Mouse (Mus musculus) Patski (cell line): Measurements from ENCODE around the gene Prm3. TPM values are rescaled to one million over a fixed set of nuclear protein-coding genes. Genes with fewer than 3 reads are reported as not detected.

Source experiments
- ATAC-seq: fragments of 100-300 bp; one replicate; pipeline ENCODE4 v1.8.0; 2021
- CTCF ChIA-PET: fragments of 350-600 bp; sonication (Branson Sonifier 250); formaldehyde crosslinking; loops from one replicate; lab custom pipeline; 2022; ENCODE audit warnings: inconsistent platforms; lab: Charles Lee
- POLR2A ChIA-PET: fragments of 350-600 bp; sonication (Branson Sonifier 250); formaldehyde crosslinking; loops from one replicate; lab custom pipeline; 2022; ENCODE audit warnings: antibody characterized with exemption, inconsistent platforms; lab: Charles Lee
- DNase-seq: peaks from one replicate; pipeline ENCODE4 v3.0.0-alpha.2; 2011; ENCODE audit warnings: low read depth, low spot score
- H3K27me3 ChIP-seq: fragments of 371-371 bp; one replicate; pipeline ENCODE4 v1.5.1; 2021
- CTCF ChIP-seq: fragments of 100-300 bp; IDR thresholded peaks from one replicate; pipeline ENCODE4 v1.5.1; 2021
- in situ Hi-C: fragments of 300-500 bp; cut with MboI; formaldehyde crosslinking; loops from 3 replicates; pipeline ENCODE4 v1.11.1; 2018; ENCODE audit warnings: low pct_unique_long_range_greater_than_20kb, mixed read lengths
- polyA plus RNA-seq: library from polyadenylated mRNA; unstranded; gene quantifications from one replicate; pipeline ENCODE4 v1.2.3, GENCODE M21; 2021

Gene Prm3
- polyA plus RNA-seq = not detected

DNA sequence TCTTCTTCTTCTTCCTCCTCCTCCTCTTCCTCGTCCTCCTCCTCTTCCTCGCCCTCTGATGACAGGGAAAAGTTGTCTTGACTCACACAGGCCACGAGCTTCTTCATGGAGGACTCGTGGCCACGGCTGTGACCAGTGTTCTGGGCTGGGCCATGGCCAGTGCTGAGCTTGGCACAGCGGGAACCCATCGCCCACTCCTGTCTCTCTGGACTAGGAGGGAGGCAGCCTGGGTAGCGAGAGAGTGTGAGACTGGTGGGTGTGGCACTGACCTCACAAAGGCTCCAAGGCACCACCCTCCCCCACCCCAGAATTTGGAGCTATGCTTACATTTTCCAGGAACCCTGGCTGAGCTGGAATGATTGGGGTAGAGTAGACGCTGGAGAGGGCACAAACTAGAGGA lies at the start of gene Prm3:
Gene Prm3 (minus strand): TSS at position 213 of the 400 bp plus-strand sequence.
- CTCF ChIA-PET = no interaction called here
- no peak for ATAC-seq
- no peak for TF ChIP-seq CTCF
- in situ Hi-C loops = loop anchor here (5.0 kb wide), 1 partner anchor 42 kb away; no protein-coding TSS in a partner anchor
- no peak for DNase-seq
- POLR2A ChIA-PET = interaction anchor here (0.6 kb wide), 2 partner anchors 48 to 300 kb away, joined by 3 read pairs; no protein-coding TSS in a partner anchor
- H3K27me3 ChIP-seq = no peaks in the 10 kb centered on the region

GRCm38 (mm10) chr16:10840018-10840417 lies 49.3 kb upstream of the Prm3 start:
- no peaks in the 10 kb centered on the region for H3K27me3 ChIP-seq
- in situ Hi-C loops = no loop called here
- ATAC-seq (no peak), DNase-seq (no peak)
- POLR2A ChIA-PET = no interaction called here
- CTCF ChIA-PET = interaction anchor here (1.6 kb wide), 1 partner anchor 52 kb away, joined by 3 read pairs; no protein-coding TSS in a partner anchor
- no peak for TF ChIP-seq CTCF

DNA sequence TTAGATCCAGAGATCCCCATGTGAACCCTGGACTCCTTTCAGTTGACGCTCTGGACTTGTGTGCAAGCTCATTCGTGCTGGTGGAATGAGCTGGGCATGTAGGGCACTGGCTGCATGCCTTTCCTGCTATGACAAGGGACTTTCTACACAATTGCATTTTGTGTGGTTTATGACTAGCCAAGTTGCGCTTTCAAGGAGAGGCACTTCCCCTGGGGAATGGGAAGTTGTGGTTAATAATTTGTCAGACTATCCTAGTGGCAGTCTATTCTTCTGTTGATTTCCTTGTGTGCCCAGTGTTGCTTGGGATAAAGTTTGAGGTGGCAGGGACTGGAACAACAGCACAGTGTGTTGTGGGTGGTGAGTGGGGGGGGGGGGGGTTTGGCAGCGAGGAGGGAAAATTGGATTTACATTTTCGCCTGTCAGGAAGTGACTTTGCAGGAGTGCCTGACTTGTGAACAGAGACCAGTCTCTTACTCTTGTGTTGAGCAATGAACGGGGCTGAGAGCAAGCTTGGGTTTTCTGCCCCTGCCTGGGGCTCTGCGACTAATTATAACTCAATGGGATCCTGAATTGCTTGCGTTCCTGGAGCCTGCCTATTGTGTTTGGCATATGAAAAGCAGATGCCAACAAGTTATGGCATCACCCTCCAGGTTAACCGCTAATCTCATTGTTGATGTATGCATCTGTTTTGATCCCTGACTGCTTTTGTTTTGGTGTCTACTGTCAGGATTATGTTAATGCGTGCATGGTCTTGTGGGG lies 48.0 kb upstream of the Prm3 start:
- TF ChIP-seq CTCF = no peak
- POLR2A ChIA-PET = interaction anchor here (0.7 to 1.6 kb wide), 2 partner anchors 48 to 53 kb away, joined by 3 to 6 read pairs; partner anchors contain the start of genes Prm3 and Socs1
- peak; percentile 72 for ATAC-seq
- CTCF ChIA-PET = interaction anchor here (1.3 to 1.8 kb wide), 4 partner anchors 9 to 52 kb away, joined by 3 to 6 read pairs (median 4); no protein-coding TSS in a partner anchor
- in situ Hi-C loops = no loop called here
- H3K27me3 ChIP-seq = no peaks in the 10 kb centered on the region
- peak; percentile 91 for DNase-seq

GRCm38 (mm10) chr16:10837903-10838302 lies 47.2 kb upstream of the Prm3 start:
- ChIA-PET CTCF (interaction anchor here (1.3 to 1.8 kb wide), 3 partner anchors 9 to 51 kb away, joined by 3 to 6 read pairs (median 5); no protein-coding TSS in a partner anchor), POLR2A (interaction anchor here (1.1 to 1.6 kb wide), 2 partner anchors 16 to 52 kb away, joined by 5 to 6 read pairs; partner anchors contain the start of gene Socs1)
- DNase-seq (no peak), ATAC-seq (peak; percentile 4)
- TF ChIP-seq CTCF = no peak
- H3K27me3 ChIP-seq = no peaks in the 10 kb centered on the region
- in situ Hi-C loops = no loop called here

- no peak for TF ChIP-seq CTCF
- DNase-seq (no peak), ATAC-seq (no peak)
- H3K27me3 ChIP-seq = no peaks in the 10 kb centered on the region
- CTCF ChIA-PET = interaction anchor here (1.5 to 1.8 kb wide), 2 partner anchors 10 to 51 kb away, joined by 5 to 6 read pairs; no protein-coding TSS in a partner anchor
- POLR2A ChIA-PET = interaction anchor here (1.1 kb wide), 1 partner anchor 17 kb away, joined by 5 read pairs; no protein-coding TSS in a partner anchor
- in situ Hi-C loops = no loop called here
These were observed 46.5 kb upstream of the Prm3 start for GRCm38 (mm10) chr16:10837250-10837649.

DNA sequence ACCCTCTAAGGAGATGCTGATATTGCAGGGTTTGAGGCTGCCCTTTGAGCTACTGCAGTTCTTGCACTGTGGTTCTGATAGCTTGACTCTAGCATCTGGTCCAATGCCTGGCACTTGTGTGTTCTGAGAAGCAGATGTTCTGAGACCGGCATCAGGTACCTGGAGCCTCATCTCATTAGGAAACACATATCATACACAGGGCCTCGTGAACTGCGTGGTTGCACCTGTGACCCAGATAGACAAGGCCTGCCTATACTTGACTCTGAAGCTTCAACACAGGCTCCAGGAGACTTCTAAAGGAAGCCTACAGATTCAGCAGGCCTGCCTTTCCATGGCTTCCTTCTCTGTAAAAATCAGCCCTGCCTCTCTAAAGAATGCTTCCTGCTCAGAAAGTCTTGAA lies 45.7 kb upstream of the Prm3 start:
- in situ Hi-C loops = no loop called here
- ChIA-PET POLR2A (interaction anchor here (1.6 kb wide), 1 partner anchor 51 kb away, joined by 5 read pairs; the partner anchor contains the start of gene Socs1), CTCF (no interaction called here)
- no peaks in the 10 kb centered on the region for H3K27me3 ChIP-seq
- no peak for ATAC-seq
- DNase-seq = no peak
- TF ChIP-seq CTCF = no peak

- DNase-seq (no peak), ATAC-seq (peak; percentile 48)
- CTCF ChIA-PET = no interaction called here
- TF ChIP-seq CTCF = no peak
- in situ Hi-C loops = loop anchor here (5.0 kb wide), 1 partner anchor 43 kb away; the partner anchor contains the start of gene Prm3
- POLR2A ChIA-PET = interaction anchor here (0.9 to 1.6 kb wide), 2 partner anchors 50 to 178 kb away, joined by 4 to 5 read pairs; partner anchors contain the start of gene Socs1
- no peaks in the 10 kb centered on the region for H3K27me3 ChIP-seq
These were observed 44.3 kb upstream of the Prm3 start, which contains the start of gene Rmi2 for GRCm38 (mm10) chr16:10834911-10835587. TSS of gene Rmi2 (plus strand) at chr16:10835059.

DNA sequence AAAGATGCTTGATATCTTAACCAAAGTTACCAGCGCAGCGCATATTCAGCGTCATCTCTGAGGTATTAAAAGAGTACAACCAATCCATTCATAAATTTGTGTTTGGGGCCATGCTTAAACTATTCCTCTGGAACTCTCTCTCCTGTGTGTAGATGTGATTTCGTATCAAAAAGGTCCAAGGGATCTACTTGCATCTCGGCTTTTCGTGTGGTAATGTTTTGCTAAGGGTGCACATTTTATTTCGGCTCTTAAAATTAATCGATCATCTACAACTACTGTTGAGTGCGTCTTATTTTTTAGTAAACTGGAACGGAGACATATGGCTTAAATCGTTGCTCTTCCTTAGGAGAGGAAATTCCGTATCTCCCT lies 43.8 kb upstream of the Prm3 start:
- POLR2A ChIA-PET = interaction anchor here (0.9 kb wide), 1 partner anchor 177 kb away, joined by 4 read pairs; no protein-coding TSS in a partner anchor
- in situ Hi-C loops = loop anchor here (5.0 kb wide), 1 partner anchor 42 kb away; the partner anchor contains the start of gene Prm3
- no peak for TF ChIP-seq CTCF
- H3K27me3 ChIP-seq = no peaks in the 10 kb centered on the region
- CTCF ChIA-PET = no interaction called here
- DNase-seq (no peak), ATAC-seq (no peak)

- ChIA-PET CTCF (no interaction called here), POLR2A (no interaction called here)
- no peak for DNase-seq
- in situ Hi-C loops = no loop called here
- no peak for TF ChIP-seq CTCF
- peak; percentile 8 for ATAC-seq
- no peaks in the 10 kb centered on the region for H3K27me3 ChIP-seq
These were observed 37.7 kb upstream of the Prm3 start for GRCm38 (mm10) chr16:10828461-10828805.

DNA sequence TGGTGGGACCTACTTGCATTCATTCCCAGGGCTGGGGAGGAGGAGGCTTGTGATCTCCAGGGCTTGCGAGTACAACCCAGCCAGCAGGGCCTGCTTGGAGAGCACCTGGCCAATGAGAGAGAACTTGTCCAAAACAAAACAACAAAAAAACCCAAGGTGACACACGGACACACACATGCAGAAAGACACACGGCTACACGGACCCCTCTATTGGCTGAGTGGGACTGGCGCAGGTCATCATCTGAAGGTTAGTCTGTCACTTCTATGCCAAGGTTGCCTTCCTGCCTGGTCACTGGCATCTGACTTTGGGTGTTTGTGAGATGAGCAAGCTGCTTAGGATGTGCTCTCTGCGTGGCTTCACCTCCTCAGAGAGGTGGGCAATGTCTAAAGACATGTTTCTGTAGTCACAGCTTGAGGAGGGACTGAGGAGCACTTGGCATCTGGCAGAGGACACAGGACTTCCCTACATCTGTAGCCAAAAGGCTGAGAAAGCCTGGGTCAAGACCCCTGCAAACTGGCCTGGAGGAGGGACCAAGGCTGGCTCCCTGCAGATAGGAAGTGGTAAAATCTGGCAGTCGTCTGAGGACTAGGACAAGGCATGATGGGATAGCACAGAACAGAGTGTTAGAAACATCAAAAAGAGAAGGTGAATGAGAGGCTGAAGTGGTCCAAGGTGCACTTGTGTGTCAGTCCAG lies 37.2 kb upstream of the Prm3 start:
- POLR2A ChIA-PET = no interaction called here
- DNase-seq (no peak), ATAC-seq (no peak)
- H3K27me3 ChIP-seq = no peaks in the 10 kb centered on the region
- in situ Hi-C loops = no loop called here
- CTCF ChIA-PET = no interaction called here
- no peak for TF ChIP-seq CTCF
